Mouse (Mus musculus) midbrain, embryonic 14.5 days (tissue): Measurements from ENCODE around the gene Scin. TPM values are rescaled to one million over a fixed set of nuclear protein-coding genes. Genes with fewer than 3 reads are reported as not detected.

ENCODE experiments used
- ATAC-seq: fragments of 200-750 bp; cut with Nextera tagmentation; 2 replicates; pipeline ENCODE4 v1.8.0; 2017; ENCODE audit warnings: moderate number of reproducible peaks, moderate library complexity; ENCODE audit not compliant: low FRiP score, low TSS enrichment
- DNase-seq: peaks from one replicate; pipeline ENCODE4 v3.0.0-alpha.2; 2015
- H3K27ac ChIP-seq: fragments of 300-500 bp; sonication (generic); replicated peaks from 2 replicates; pipeline ENCODE4 v1.5.1; 2014; ENCODE audit warnings: mild to moderate bottlenecking, low read depth, low read length, moderate library complexity
- H3K27me3 ChIP-seq: fragments of 300-500 bp; sonication (generic); 2 replicates; pipeline ENCODE4 v1.6.1; 2014; ENCODE audit warnings: low read length, control low read depth, mixed read lengths; ENCODE audit not compliant: control insufficient read depth, insufficient read depth
- H3K36me3 ChIP-seq: fragments of 300-500 bp; sonication (generic); 2 replicates; pipeline ENCODE4 v1.6.1; 2014; ENCODE audit warnings: low read length, control low read depth; ENCODE audit not compliant: control insufficient read depth, insufficient read depth
- H3K4me1 ChIP-seq: fragments of 300-500 bp; sonication (generic); 2 replicates; pipeline ENCODE4 v1.6.1; 2014; ENCODE audit warnings: mild to moderate bottlenecking, antibody characterized with exemption, low read length, control low read depth; ENCODE audit not compliant: control insufficient read depth, insufficient read depth
- H3K4me2 ChIP-seq: fragments of 300-500 bp; sonication (generic); 2 replicates; pipeline ENCODE4 v1.6.1; 2014; ENCODE audit warnings: mild to moderate bottlenecking, low read length, moderate library complexity
- H3K4me3 ChIP-seq: fragments of 300-500 bp; sonication (generic); replicated peaks from 2 replicates; pipeline ENCODE4 v1.5.1; 2014; ENCODE audit warnings: low read depth, low read length
- H3K9ac ChIP-seq: fragments of 300-500 bp; sonication (generic); replicated peaks from 2 replicates; pipeline ENCODE4 v1.6.1; 2014; ENCODE audit warnings: mild to moderate bottlenecking, low read length, moderate library complexity
- H3K9me3 ChIP-seq: fragments of 300-500 bp; sonication (generic); 2 replicates; pipeline ENCODE4 v1.6.1; 2016; ENCODE audit warnings: low read length, control low read depth, mixed read lengths; ENCODE audit not compliant: control insufficient read depth
- WGBS: fragments of 180-500 bp; shearing (Covaris S2); extraction: QIAGEN DNeasy Blood & Tissue Kit; methylation state at CpG from one replicate; pipeline ENCODE4 v1.1.7; 2014; 5-methylcytosine and 5-hydroxymethylcytosine counted together
- polyA plus RNA-seq: library from polyadenylated mRNA; unstranded; fragments of >200 nt; fragmentation: Nextera tagmentation; extraction: Ambion mirVana; gene quantifications from 2 replicates; pipeline ENCODE4 v1.2.1, GENCODE M21; 2014

Scin gene
- polyA plus RNA-seq, 1 experiment from 2014 or later, result 0.11 TPM

GRCm38 (mm10) chr12:40047024-40047423 is 87.0 kb downstream of the Scin start:
- H3K9me3 ChIP-seq, result 0 out of 2 replicates have a peak, but pooled peaks cover 4% of the 10 kb centered on the region
- no peak overlapping the region for H3K9ac ChIP-seq
- no peaks in the 10 kb centered on the region for H3K4me1 ChIP-seq
- 65% methylated on average over 1 of the region's 1 CpGs for whole genome bisulfite sequencing
- H3K4me3 ChIP-seq, result no peak overlapping the region
- no peak for ATAC-seq
- H3K4me2 ChIP-seq, result no peak overlapping the region
- H3K36me3 ChIP-seq, result no peaks in the 10 kb centered on the region
- H3K27ac ChIP-seq, result no peak overlapping the region
- H3K27me3 ChIP-seq, result no peaks in the 10 kb centered on the region
- no peak for DNase-seq

GRCm38 (mm10) chr12:40043816-40044585 is 90.0 kb downstream of the Scin start:
- Histone ChIP-seq H3K9me3 (0 out of 2 replicates have a peak, but pooled peaks cover 4% of the 10 kb centered on the region), H3K4me3 (no peak overlapping the region), H3K9ac (no peak overlapping the region), H3K4me1 (no peaks in the 10 kb centered on the region), H3K27ac (no peak overlapping the region), H3K36me3 (no peaks in the 10 kb centered on the region), H3K4me2 (no peak overlapping the region), H3K27me3 (no peaks in the 10 kb centered on the region)
- WGBS, result 87% methylated on average over 8 of the region's 8 CpGs
- ATAC-seq (no peak), DNase-seq (no peak)

GRCm38 (mm10) chr12:40040067-40040466 is 94.0 kb downstream of the Scin start:
- H3K4me2 ChIP-seq, result no peak overlapping the region
- H3K9ac ChIP-seq, result no peak overlapping the region
- H3K27me3 ChIP-seq, result no peaks in the 10 kb centered on the region
- peak; percentile 84 for DNase-seq
- no peaks in the 10 kb centered on the region for H3K36me3 ChIP-seq
- ATAC-seq, result no peak
- no peak overlapping the region for H3K4me3 ChIP-seq
- no peak overlapping the region for H3K27ac ChIP-seq
- peaks cover 8% of the 10 kb centered on the region; the same call in 1 of the 2 replicates for H3K4me1 ChIP-seq
- H3K9me3 ChIP-seq, result 0 out of 2 replicates have a peak, but pooled peaks cover 4% of the 10 kb centered on the region

DNA sequence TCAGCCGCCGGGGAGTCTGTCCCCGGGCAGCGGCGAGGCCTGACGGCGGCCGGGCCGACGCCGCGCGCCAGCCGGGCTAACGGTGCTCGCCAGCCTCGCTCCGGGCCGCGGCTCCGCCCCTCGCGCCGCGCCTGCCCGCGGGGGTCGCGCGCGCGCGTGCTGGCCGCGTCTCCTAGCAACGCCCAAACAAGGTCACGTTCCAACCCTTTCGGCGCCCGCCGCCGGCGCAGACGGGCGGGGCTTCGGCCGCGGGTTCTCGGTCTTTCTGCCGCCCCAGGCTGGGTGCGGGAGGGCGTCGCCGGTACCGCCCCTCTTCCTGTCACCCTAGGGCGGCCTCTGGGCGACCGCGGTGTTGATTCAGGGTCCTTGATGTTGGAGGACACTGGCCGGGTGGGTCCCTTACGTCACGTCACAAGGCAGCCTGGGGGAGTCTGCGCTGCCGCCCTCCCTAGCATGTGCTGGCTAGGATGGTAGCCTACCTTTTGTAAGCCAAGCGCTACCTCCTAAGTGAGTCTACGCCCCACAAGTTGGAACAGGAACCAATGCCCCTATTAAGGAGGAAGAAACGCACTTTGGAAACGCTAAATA is 96.1 kb downstream of the Scin start, which contains the start of gene Arl4a:
Arl4a (minus strand) TSS at position 150 of the 588 bp plus-strand sequence.
- Histone ChIP-seq H3K9ac (peak within 1 kb of the TSS; percentile 83), H3K4me2 (peak within 1 kb of the TSS; percentile 59), H3K4me3 (peak within 1 kb of the TSS; percentile 90), H3K27ac (peak within 1 kb of the TSS; percentile 95), H3K36me3 (no peaks in the 10 kb centered on the region), H3K4me1 (peaks cover 18% of the 10 kb centered on the region; the same call in 1 of the 2 replicates), H3K27me3 (no peaks in the 10 kb centered on the region), H3K9me3 (no peaks in the 10 kb centered on the region)
- ATAC-seq (peak; percentile 90), DNase-seq (peak; percentile 93)
- under 1% methylated on average over 64 of the region's 68 CpGs for WGBS

GRCm38 (mm10) chr12:40037226-40037813 is 96.7 kb downstream of the Scin start:
- Histone ChIP-seq H3K9me3 (no peaks in the 10 kb centered on the region), H3K27ac (peak overlapping the region; percentile 95), H3K4me3 (peak overlapping the region; percentile 90), H3K4me1 (peaks cover 18% of the 10 kb centered on the region; the same call in 1 of the 2 replicates), H3K27me3 (no peaks in the 10 kb centered on the region), H3K36me3 (no peaks in the 10 kb centered on the region), H3K4me2 (peak overlapping the region; percentile 59), H3K9ac (peak overlapping the region; percentile 83)
- ATAC-seq (peak; percentile 97), DNase-seq (peak; percentile 98)
- under 1% methylated on average over 60 of the region's 60 CpGs for WGBS

GRCm38 (mm10) chr12:40036666-40037065 is 97.4 kb downstream of the Scin start:
- DNase-seq (peak; percentile 46), ATAC-seq (no peak)
- Histone ChIP-seq H3K27me3 (no peaks in the 10 kb centered on the region), H3K9ac (peak overlapping the region; percentile 83), H3K36me3 (0 out of 2 replicates have a peak, but pooled peaks cover under 1% of the 10 kb centered on the region), H3K4me2 (peak overlapping the region; percentile 59), H3K4me1 (peaks cover 18% of the 10 kb centered on the region; the same call in 1 of the 2 replicates), H3K27ac (peak overlapping the region; percentile 95), H3K4me3 (peak overlapping the region; percentile 90), H3K9me3 (0 out of 2 replicates have a peak, but pooled peaks cover under 1% of the 10 kb centered on the region)
- 2% methylated on average over 11 of the region's 11 CpGs for WGBS

DNA sequence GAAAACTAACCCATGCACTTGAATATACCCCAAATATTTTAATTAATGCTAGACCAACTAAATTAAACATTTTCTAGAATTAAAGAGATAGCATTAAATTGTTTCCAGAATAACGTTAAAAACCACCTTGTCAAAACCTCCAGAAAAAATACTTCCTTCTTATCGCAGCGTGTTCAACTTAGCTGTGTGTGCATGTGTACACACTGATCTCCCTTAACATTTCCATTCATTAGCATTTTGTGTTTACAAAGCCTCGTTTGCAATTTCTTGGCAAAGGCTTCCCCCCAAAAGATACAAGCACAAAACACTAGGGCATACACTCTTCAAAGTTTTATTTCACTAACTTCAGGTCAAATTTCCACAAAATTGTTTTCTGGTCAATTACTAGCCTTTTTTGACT is 98.5 kb downstream of the Scin start:
- DNase-seq (no peak), ATAC-seq (no peak)
- H3K4me2 ChIP-seq, result peak overlapping the region; percentile 59
- H3K9me3 ChIP-seq, result 0 out of 2 replicates have a peak, but pooled peaks cover 10% of the 10 kb centered on the region
- H3K4me1 ChIP-seq, result peaks cover 18% of the 10 kb centered on the region; the same call in 1 of the 2 replicates
- WGBS, result 69% methylated on average over 4 of the region's 4 CpGs
- H3K27me3 ChIP-seq, result no peaks in the 10 kb centered on the region
- H3K9ac ChIP-seq, result no peak overlapping the region
- H3K27ac ChIP-seq, result no peak overlapping the region
- H3K36me3 ChIP-seq, result 0 out of 2 replicates have a peak, but pooled peaks cover 7% of the 10 kb centered on the region
- peak overlapping the region; percentile 90 for H3K4me3 ChIP-seq

- 84% methylated on average over 4 of the region's 4 CpGs for WGBS
- ATAC-seq, result no peak
- Histone ChIP-seq H3K9ac (no peak overlapping the region), H3K36me3 (0 out of 2 replicates have a peak, but pooled peaks cover 11% of the 10 kb centered on the region), H3K9me3 (0 out of 2 replicates have a peak, but pooled peaks cover 14% of the 10 kb centered on the region), H3K27me3 (no peaks in the 10 kb centered on the region), H3K4me2 (no peak overlapping the region), H3K4me1 (0 out of 2 replicates have a peak, but pooled peaks cover 3% of the 10 kb centered on the region), H3K4me3 (no peak overlapping the region), H3K27ac (no peak overlapping the region)
- DNase-seq, result no peak
Observed at GRCm38 (mm10) chr12:40029201-40029600, 104.8 kb downstream of the Scin start.
